Mouse (Mus musculus): ENCODE data around the gene Lrrc28. TPM values are rescaled to one million over a fixed set of nuclear protein-coding genes. Genes with fewer than 3 reads are reported as not detected.
A peak's percentile ranks its signal among the peaks of the same experiment; 100 is the strongest.

Gene Lrrc28
- total and polyA plus RNA-seq, 3 experiments: 9.7 to 16.0 TPM; not detected in 1

DNA sequence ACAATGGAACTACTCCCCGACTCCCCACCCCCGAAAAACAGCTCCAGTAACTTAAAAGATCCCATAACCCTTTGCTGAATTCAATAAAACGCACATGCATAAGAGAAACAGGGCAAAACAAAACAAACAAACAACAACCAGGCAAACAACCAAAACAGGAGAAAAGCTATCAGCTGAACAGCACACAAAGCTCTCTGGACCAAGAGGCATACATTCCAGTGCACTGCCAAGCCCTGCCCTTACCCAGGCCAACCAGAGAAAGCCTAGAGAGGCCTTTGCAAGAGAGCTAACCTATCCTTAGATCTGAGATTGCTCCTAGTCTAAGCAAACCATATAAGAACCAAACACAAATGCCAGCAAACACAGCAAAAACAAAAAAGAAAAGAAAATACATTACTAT, 22.9 kb downstream of the Lrrc28 start:
- Histone ChIP-seq H3K27me3 (ENCODE audit: control insufficient read depth in 1 of 2, insufficient read depth in 2 of 2, low read length in 2 of 2) (no peaks in the 10 kb centered on the region), H3K36me3 (ENCODE audit: control insufficient read depth in 1 of 2, insufficient read depth in 2 of 2, low read length in 2 of 2) (no peaks in the 10 kb centered on the region), H3K4me1 (ENCODE audit: control insufficient read depth in 1 of 2, insufficient read depth in 2 of 2, low read length in 2 of 2) (no peaks in the 10 kb centered on the region), H3K4me3 (ENCODE audit: control insufficient read depth in 1 of 2, insufficient read depth in 1 of 2, low read depth in 2 of 2, low read length in 2 of 2) (no peak overlapping the region), H3K79me2 (ENCODE audit: control insufficient read depth, insufficient read depth, low read length, poor library complexity) (no peaks in the 10 kb centered on the region), H3K9ac (ENCODE audit: control insufficient read depth, low read depth, low read length, poor library complexity, severe bottlenecking) (no peak overlapping the region), H3K9me3 (replicated peaks; ENCODE audit: insufficient read depth, low read length) (no peaks in the 10 kb centered on the region), H3K27ac (ENCODE audit: control insufficient read depth, low read depth, low read length) (no peak overlapping the region)
- no peak for DNase-seq (ENCODE audit: low read depth, low spot score)
- TF ChIP-seq TAL1 (IDR thresholded peaks at IDR 0.05; ENCODE audit: low read length) (no peak), SIN3A (IDR thresholded peaks at IDR 0.05; ENCODE audit: low read length) (no peak), USF1 (IDR thresholded peaks at IDR 0.05; ENCODE audit: low read depth, low read length) (no peak), BHLHE40 (IDR thresholded peaks at IDR 0.05; ENCODE audit: borderline replicate concordance, low read depth, low read length) (no peak), MAFK (IDR thresholded peaks at IDR 0.05; ENCODE audit: borderline replicate concordance, low read depth, low read length) (no peak), CTCF (IDR thresholded peaks at IDR 0.05 in 2 of 3, conservative IDR thresholded peaks at IDR 0.05 in 1 of 3; ENCODE audit: control insufficient read depth in 1 of 3, insufficient read depth in 1 of 3, low read depth in 2 of 3, low read length in 3 of 3, poor library complexity in 1 of 3, severe bottlenecking in 1 of 3) (no peak), RCOR1 (IDR thresholded peaks at IDR 0.05; ENCODE audit: low read depth, low read length) (no peak), POLR2A (IDR thresholded peaks at IDR 0.05; ENCODE audit: control insufficient read depth in 1 of 2, insufficient read depth in 1 of 2, low read depth in 1 of 2, low read length in 2 of 2, poor library complexity in 1 of 2) (no peak), MYC (IDR thresholded peaks at IDR 0.05; ENCODE audit: low read depth, low read length) (no peak), SMC3 (IDR thresholded peaks at IDR 0.05; ENCODE audit: low read depth, low read length) (no peak), CHD1 (IDR thresholded peaks at IDR 0.05; ENCODE audit: low read depth, low read length) (no peak), KAT2A (conservative IDR thresholded peaks at IDR 0.05; ENCODE audit: low read depth, low read length) (no peak), MAZ (IDR thresholded peaks at IDR 0.05; ENCODE audit: low read depth, low read length) (no peak)

GRCm38 (mm10) chr7:67619836-67620235, 25.2 kb downstream of the Lrrc28 start:
- H3K4me1 ChIP-seq (ENCODE audit: control insufficient read depth in 1 of 2, insufficient read depth in 2 of 2, low read length in 2 of 2): no peaks in the 10 kb centered on the region
- TF ChIP-seq SMC3 (IDR thresholded peaks at IDR 0.05; ENCODE audit: low read depth, low read length) (peak; percentile 39), RCOR1 (IDR thresholded peaks at IDR 0.05; ENCODE audit: low read depth, low read length) (no peak), CHD1 (IDR thresholded peaks at IDR 0.05; ENCODE audit: low read depth, low read length) (no peak), RAD21 (IDR thresholded peaks at IDR 0.05; ENCODE audit: low read depth, low read length) (peak; percentile 33), CTCF (IDR thresholded peaks at IDR 0.05 in 2 of 3, conservative IDR thresholded peaks at IDR 0.05 in 1 of 3; ENCODE audit: control insufficient read depth in 1 of 3, insufficient read depth in 1 of 3, low read depth in 2 of 3, low read length in 3 of 3, poor library complexity in 1 of 3, severe bottlenecking in 1 of 3) (peak in 1 of 3 experiments; percentile 21; a peak in 1 of 6 replicates)
- no peaks in the 10 kb centered on the region for H3K27me3 ChIP-seq (ENCODE audit: control insufficient read depth in 1 of 2, insufficient read depth in 2 of 2, low read length in 2 of 2)
- no peak overlapping the region for H3K4me3 ChIP-seq (ENCODE audit: control insufficient read depth in 1 of 2, insufficient read depth in 1 of 2, low read depth in 2 of 2, low read length in 2 of 2)
- no peak overlapping the region for H3K27ac ChIP-seq (ENCODE audit: control insufficient read depth, low read depth, low read length)
- no peaks in the 10 kb centered on the region for H3K79me2 ChIP-seq (ENCODE audit: control insufficient read depth, insufficient read depth, low read length, poor library complexity)
- H3K36me3 ChIP-seq (ENCODE audit: control insufficient read depth in 1 of 2, insufficient read depth in 2 of 2, low read length in 2 of 2): no peaks in the 10 kb centered on the region
- DNase-seq (ENCODE audit: low read depth, low spot score): peak; percentile 11
- no peak overlapping the region for H3K9ac ChIP-seq (ENCODE audit: control insufficient read depth, low read depth, low read length, poor library complexity, severe bottlenecking)
- no peaks in the 10 kb centered on the region for H3K9me3 ChIP-seq (replicated peaks; ENCODE audit: insufficient read depth, low read length)

DNA sequence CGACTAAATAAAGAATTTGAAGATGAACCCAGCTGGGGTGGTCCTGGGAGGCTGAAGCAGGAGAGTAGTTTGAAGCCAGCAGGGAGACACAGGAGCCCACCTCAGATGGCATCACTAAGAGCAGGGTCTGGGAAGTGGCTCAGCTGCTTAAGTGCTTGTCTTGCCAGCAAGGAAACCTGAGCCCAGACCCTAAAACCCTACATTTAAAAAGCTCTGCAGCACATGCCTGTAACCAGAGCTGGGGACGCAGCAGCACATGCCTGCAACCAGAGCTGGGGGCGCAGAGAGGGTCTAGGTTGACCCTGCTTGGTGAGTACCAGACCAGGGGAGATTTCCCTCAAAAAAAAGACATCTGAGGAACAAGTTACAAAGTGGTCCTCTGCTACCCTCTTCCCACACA, 26.8 kb downstream of the Lrrc28 start:
- no peak for TF ChIP-seq ZNF384 (IDR thresholded peaks at IDR 0.05; ENCODE audit: low read depth, low read length)
- TF ChIP-seq MAX (IDR thresholded peaks at IDR 0.05; ENCODE audit: low read length): no peak
- TF ChIP-seq MYB (IDR thresholded peaks at IDR 0.05; ENCODE audit: low read depth, low read length): no peak
- no peak for TF ChIP-seq ZC3H11A (IDR thresholded peaks at IDR 0.05; ENCODE audit: low read depth, low read length)
- no peak for TF ChIP-seq TAL1 (IDR thresholded peaks at IDR 0.05; ENCODE audit: low read length)
- no peak for TF ChIP-seq SIN3A (IDR thresholded peaks at IDR 0.05; ENCODE audit: low read length)
- TF ChIP-seq MEF2A (IDR thresholded peaks at IDR 0.05; ENCODE audit: extremely low read depth, insufficient replicate concordance, low read depth, low read length, poor library complexity, severe bottlenecking): no peak
- no peak for TF ChIP-seq ZMIZ1 (IDR thresholded peaks at IDR 0.05; ENCODE audit: low read depth, low read length)
- no peak for TF ChIP-seq TBP (IDR thresholded peaks at IDR 0.05; ENCODE audit: low read depth, low read length)
- no peak for TF ChIP-seq UBTF (IDR thresholded peaks at IDR 0.05; ENCODE audit: borderline replicate concordance, insufficient read depth, low read depth, low read length)
- TF ChIP-seq GABPA (IDR thresholded peaks at IDR 0.05; ENCODE audit: low read depth, low read length): no peak
- no peak for TF ChIP-seq MXI1 (IDR thresholded peaks at IDR 0.05; ENCODE audit: low read depth, low read length)
- TF ChIP-seq CHD2 (IDR thresholded peaks at IDR 0.05; ENCODE audit: low read length): no peak
- TF ChIP-seq ELF1 (IDR thresholded peaks at IDR 0.05; ENCODE audit: low read depth, low read length): no peak
- no peaks in the 10 kb centered on the region for H3K4me1 ChIP-seq (ENCODE audit: control insufficient read depth in 1 of 2, insufficient read depth in 2 of 2, low read length in 2 of 2)
- no peak for DNase-seq (ENCODE audit: low read depth, low spot score)
- H3K36me3 ChIP-seq (ENCODE audit: control insufficient read depth in 1 of 2, insufficient read depth in 2 of 2, low read length in 2 of 2): no peaks in the 10 kb centered on the region
- no peak overlapping the region for H3K27ac ChIP-seq (ENCODE audit: control insufficient read depth, low read depth, low read length)
- H3K79me2 ChIP-seq (ENCODE audit: control insufficient read depth, insufficient read depth, low read length, poor library complexity): no peaks in the 10 kb centered on the region
- no peak overlapping the region for H3K4me3 ChIP-seq (ENCODE audit: control insufficient read depth in 1 of 2, insufficient read depth in 1 of 2, low read depth in 2 of 2, low read length in 2 of 2)
- H3K9me3 ChIP-seq (replicated peaks; ENCODE audit: insufficient read depth, low read length): no peaks in the 10 kb centered on the region
- no peak overlapping the region for H3K9ac ChIP-seq (ENCODE audit: control insufficient read depth, low read depth, low read length, poor library complexity, severe bottlenecking)
- no peaks in the 10 kb centered on the region for H3K27me3 ChIP-seq (ENCODE audit: control insufficient read depth in 1 of 2, insufficient read depth in 2 of 2, low read length in 2 of 2)
